Mouse (Mus musculus): Measurements from ENCODE around the gene Vmn2r86.
"Not testable (repeated sequence)": the region's sequence is repeated elsewhere in the genome, so short reads cannot be mapped to it uniquely, and the experiment has no call there.

Vmn2r86 gene

DNA sequence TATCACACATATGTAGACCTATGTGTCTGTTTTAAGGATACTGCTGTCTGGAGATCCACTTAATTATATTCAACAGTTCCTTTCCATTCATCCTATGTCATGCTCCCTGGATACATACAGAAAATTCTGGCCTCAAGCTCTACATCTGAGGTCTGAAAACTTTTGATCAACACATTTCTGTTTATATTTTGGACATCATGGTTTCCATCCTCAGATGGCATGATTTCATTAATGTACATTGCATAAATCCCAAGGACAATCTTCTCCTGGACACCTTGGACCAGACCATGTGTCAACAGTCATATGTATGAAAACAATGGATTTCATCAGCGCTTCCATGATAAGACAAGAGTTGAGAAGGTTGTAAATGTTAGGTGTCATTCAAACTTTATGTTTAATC is at the start of gene Vmn2r86:
Gene Vmn2r86 (minus strand): TSS at position 101 of the 400 bp plus-strand sequence.
- DNase-seq: not testable (repeated sequence)

GRCm38 (mm10) chr10:130497296-130497695 is 41.4 kb upstream of the Vmn2r86 start, which contains the start of gene Vmn2r87:
Vmn2r87 (minus strand) TSS chr10:130497396.
- no peak for DNase-seq

- DNase-seq: no peak
Measured at GRCm38 (mm10) chr10:130470311-130470760, 14.5 kb upstream of the Vmn2r86 start.

DNA sequence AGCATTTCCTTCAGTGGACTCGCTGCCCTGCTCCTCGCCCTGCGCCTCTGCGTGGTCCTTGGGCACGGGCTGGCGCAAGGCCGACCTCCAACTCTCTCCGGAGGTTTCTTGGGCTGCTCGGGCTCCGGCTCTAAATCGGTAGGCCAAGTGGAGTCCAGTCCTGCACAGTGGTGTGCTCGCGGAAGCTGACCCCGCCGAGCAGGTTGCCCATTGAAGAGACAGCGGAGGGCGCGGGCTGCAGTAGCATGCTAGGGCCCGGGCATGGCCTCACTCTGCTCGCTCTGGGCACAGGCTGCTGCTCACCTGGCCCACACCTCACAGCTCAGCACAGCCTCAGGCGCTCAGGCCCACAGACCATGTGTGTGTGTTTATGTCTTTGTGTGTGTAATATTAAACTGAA is 11.1 kb downstream of the Vmn2r86 start:
- no peak for DNase-seq

GRCm38 (mm10) chr10:130434185-130434898 is 21.5 kb downstream of the Vmn2r86 start:
- not testable (repeated sequence) for DNase-seq

DNA sequence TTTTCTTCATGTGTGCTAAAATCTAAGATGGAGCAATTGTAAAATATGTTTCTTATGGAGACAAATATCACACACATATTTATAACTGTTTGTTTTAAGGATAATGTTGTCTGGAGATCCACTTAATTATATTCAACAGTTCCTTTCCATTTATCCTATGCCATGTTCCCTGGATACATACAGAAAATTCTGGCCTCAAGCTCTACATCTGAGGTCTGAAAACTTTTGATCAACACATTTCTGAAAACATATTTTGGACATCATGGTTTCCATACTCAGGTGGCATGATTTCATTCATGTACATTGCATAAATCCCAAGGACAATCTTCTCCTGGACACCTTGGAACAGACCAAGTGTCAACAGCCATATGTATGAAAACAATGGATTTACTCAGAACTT is 26.2 kb downstream of the Vmn2r86 start, which contains the start of gene Vmn2r85:
Gene Vmn2r85 (minus strand): TSS at position 101 of the 400 bp plus-strand sequence.
- DNase-seq: not testable (repeated sequence)

- not testable (repeated sequence) for DNase-seq
Measured at GRCm38 (mm10) chr10:130422368-130422767, 33.5 kb downstream of the Vmn2r86 start.

- no peak for DNase-seq
Measured at GRCm38 (mm10) chr10:130420401-130420800, 35.4 kb downstream of the Vmn2r86 start.

DNA sequence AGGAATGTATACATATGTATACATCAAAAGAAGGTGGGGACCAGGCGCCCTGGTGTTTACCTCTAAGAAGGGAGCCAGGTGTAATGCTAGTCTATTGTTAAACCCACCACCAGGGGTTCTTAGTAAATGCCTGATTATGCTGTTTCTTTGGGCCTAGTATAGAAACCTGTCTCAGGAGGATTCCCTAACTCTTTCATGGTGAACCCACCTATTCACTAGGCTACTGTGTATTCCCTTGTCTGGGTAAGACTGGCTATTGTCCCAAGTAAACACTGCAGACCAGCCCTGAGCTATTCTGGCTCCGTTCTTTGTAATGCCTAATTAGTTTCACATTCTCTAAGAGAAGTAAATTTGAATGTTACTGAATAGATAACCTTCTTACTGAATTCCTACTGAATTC is 35.9 kb downstream of the Vmn2r86 start:
- not testable (repeated sequence) for DNase-seq

- not testable (repeated sequence) for DNase-seq
Measured at GRCm38 (mm10) chr10:130416352-130416751, 39.5 kb downstream of the Vmn2r86 start.

GRCm38 (mm10) chr10:130412167-130412698 is 43.6 kb downstream of the Vmn2r86 start:
- DNase-seq: not testable (repeated sequence)

- no peak for DNase-seq
Measured at GRCm38 (mm10) chr10:130394232-130394631, 61.6 kb downstream of the Vmn2r86 start, which contains the start of gene Vmn2r84. Vmn2r84 (minus strand) TSS chr10:130394332.

All from kidney, adult 9 months (tissue).